Mouse (Mus musculus) left cerebral cortex, adult 8-10 months (tissue): ENCODE measurements around the gene Sfta2. TPM values are rescaled to one million over a fixed set of nuclear protein-coding genes. Genes with fewer than 3 reads are reported as not detected.

Experiments used
- DNase-seq, 2 experiments: peaks; one replicate each; pipeline ENCODE4 v3.0.0; 2022; ENCODE audit warnings: low spot score in 2 of 2
- total RNA-seq, 4 experiments: library from RNA; stranded (reverse); gene quantifications; 2 replicates each; pipeline ENCODE4 v1.2.4; 2022

Sfta2 gene
- total RNA-seq = not detected

DNA sequence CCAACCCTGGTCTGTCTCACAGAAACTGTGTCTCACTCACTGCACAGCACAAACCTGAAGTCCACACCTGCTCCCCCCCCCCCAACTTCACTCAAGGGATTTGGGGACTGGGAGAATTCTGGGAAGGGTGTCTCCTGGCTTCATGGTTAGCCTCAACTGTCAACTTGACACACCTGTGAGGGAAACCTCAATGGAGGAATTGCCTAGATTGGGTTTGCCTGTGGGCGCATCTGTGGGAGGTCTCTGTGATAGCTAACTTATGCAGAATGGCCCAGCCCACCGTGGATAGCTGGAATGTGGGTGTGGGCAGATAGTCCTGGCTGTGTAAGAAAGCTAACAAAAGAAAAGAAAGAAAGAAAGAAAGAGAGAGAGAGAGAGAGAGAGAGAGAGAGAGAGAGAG, at the start of gene Sfta2:
Sfta2 (plus strand) TSS at position 301 of the 400 bp plus-strand sequence.
- no peak for DNase-seq

DNA sequence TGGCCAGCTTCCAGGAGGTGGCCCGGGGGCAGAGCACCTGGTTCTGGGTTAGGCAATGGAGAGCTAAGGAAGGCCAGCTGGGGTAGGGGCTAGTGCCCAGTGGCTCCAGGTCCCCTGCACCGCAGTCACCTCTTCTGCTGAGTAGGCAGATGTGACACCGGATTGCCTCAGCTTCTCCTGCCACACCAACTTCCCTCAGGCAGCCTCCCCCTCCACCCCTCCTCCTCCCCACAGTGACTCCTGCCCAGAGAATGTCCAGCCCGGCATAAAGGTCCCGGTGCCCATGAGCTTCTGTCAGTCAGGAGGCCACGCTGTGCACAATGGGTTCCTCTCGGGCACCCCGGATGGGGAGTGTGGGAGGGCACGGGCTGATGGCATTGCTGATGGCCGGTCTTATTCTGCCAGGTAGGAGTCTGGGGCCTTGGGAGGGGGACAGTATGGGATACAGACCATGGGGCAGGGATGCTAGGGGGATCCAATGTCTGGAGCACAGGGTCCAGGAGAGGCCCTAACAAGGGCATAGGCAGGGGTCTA, 49.4 kb upstream of the Sfta2 start, which contains the start of gene Cdsn:
Cdsn (plus strand) TSS at position 248 of the 534 bp plus-strand sequence.
- DNase-seq = no peak

DNA sequence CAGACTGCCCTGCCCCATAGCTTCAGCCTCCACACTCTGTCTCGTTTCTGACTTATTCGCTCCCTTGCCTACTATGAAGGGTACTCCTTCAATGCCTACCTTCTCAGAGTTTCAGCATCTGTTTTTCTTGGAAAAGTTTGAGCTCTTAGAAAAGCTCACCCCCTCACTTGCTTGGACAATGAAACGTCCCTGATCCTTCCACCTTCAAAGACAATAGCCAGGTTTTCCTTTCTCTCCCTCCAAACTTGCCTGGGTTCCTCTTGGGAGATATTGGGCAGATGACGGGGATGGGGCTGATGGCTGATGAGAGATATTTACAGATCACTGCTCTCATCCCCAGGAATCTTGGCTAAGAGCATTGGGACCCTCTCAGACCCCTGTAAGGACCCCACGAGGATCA, 47.0 kb upstream of the Sfta2 start:
- no peak for DNase-seq

DNA sequence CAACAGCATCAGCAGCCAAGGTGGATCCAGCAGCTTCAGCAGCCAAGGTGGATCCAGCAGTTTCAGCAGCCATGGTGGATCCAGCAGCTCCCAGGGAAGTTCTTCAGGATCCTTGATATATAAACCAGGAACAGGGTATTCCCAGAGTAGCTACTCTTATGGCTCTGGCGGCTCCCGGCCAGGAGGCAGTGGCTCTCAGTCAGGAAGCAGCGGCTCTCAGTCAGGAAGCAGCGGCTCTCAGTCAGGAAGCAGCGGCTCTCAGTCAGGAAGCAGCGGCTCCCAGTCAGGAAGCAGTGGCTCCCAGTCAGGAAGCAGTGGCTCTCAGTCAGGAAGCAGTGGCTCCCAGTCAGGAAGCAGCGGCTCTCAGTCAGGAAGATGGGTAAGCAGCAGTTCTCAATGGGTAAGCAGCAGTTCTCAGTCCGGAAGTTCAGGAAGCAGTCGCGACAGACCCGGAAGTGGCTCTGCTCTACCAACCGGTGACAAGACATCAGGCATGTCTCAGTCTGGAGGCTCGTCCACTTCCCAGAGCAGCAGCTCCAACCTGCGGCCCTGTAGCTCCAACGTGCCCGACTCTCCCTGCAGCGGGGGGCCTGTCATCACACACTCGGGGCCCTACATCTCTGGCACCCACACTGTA, 46.5 kb upstream of the Sfta2 start:
- DNase-seq = no peak

DNA sequence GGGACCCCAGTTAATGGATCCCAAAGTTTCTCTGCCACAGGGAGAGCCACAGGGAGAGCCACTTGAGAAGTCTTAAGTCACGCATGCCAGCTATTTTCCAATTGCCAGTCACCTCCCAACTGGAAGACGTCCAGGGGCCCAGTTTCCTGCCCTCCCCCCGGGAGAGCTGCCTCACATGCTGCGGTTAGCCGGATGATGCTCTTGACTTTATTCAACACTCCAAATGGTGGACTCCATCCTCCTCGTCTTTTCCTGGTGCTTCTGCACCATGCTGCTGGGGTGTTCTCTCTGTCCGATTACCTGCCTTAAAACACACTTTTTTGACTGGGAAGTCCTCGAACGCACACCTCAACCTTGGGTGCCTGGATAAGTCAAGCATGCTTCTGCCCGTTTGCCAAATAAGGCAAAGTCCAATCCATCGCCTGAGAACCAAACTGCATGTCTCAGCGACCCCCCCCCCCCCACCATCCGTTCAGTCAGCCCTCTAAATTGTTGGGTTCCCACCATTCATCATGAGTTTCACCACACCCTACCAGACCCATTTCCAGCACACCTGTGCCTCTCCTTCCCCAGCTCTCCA, 45.1 kb upstream of the Sfta2 start:
- DNase-seq = no peak

DNA sequence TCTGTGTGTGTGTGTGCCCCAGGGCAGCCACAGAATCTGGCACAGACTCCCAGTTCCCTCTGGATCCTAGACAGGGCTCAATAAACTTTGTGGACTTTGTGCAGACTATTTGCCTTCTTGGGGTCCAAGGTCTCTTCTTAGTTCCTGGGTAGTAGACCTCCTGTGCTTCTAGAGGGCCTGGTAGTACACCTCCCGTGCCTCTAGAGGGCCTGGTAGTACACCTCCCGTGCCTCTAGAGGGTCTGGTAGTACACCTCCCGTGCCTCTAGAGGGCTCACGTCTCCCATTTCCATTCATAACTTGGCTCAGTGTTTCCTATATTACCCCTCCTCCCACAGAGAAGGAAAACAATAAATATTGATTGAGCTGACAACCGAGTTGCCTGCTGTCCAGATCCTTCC, 44.5 kb upstream of the Sfta2 start:
- no peak for DNase-seq

DNA sequence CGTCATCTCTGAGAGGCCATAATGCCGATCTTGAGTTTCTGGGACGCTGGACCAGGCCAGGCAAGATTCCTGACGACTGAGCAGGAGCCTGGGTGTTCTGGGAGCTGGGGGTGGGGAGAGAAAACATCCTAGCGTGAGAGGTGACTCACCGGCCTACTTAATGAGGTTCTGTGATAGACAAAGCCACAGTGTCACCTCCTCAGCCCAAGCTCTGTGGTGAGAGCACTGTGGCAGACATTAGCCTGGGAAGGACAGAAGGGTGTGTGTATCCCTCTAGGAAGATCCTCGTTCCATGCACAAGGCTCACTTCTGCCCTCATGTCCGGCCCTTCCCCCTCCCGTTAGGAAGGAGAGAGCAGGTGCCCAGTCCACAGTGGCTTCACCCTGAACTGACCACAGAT, 44.0 kb upstream of the Sfta2 start:
- no peak for DNase-seq

DNA sequence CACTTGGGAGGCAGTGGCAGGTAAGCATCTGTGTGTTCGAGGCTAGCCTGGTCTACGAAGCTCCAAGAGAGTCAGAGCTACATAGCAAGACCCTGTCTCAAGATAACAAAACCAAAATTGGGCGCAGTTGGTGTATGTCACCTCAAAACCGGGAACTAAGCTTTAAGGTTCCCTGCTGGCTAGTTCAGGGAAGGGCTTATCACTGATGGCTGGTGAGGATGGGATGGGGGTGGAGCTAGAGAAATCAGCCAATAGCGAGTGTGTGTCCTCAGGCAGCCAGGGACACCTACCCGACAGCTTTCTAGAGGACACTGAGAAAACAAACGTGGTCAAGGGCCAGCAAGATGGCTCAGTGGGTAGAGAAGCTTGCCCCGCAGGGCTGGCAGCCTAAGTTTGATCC, 43.1 kb upstream of the Sfta2 start:
- DNase-seq = no peak

DNA sequence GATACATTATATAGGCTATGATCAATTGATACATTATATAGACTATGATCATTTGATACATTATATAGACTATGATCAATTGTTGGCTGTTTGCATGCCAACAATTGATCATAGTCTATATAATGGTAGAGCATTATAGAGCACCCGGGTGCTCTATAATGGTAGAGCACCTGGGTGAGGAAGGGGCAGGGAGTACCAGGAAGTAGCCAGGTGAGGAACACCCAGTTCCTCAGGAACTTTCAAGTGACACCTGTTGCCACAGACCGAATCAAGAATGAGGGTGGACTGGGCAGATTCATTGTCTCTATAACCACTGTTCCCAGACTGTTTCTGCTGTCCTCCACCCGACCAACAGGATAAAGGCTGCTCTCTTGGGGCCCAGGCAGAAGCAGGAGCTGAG, 34.2 kb upstream of the Sfta2 start, which contains the start of gene 2300002M23Rik:
2300002M23Rik (plus strand) TSS at position 301 of the 400 bp plus-strand sequence.
- DNase-seq = no peak

DNA sequence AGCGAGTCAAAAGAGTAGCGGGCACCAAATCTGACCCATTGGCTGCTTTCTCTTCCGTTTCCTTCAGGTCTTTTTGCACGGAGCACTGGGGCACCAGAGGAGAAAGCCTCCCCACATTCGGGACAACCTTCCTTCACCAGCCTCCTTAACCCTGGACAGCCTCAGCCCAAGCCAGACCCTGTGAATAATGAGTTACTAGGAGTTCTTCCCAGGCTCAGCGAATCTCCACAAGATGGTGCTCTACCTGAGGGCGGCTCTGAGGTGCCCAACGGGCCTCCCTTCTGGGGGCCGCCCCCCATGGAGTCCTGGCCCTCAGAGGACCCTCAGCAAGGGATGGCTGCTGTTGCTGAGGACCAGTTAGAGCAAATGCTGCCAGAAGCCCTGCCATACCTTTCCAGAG, 33.6 kb upstream of the Sfta2 start:
- DNase-seq = no peak

DNA sequence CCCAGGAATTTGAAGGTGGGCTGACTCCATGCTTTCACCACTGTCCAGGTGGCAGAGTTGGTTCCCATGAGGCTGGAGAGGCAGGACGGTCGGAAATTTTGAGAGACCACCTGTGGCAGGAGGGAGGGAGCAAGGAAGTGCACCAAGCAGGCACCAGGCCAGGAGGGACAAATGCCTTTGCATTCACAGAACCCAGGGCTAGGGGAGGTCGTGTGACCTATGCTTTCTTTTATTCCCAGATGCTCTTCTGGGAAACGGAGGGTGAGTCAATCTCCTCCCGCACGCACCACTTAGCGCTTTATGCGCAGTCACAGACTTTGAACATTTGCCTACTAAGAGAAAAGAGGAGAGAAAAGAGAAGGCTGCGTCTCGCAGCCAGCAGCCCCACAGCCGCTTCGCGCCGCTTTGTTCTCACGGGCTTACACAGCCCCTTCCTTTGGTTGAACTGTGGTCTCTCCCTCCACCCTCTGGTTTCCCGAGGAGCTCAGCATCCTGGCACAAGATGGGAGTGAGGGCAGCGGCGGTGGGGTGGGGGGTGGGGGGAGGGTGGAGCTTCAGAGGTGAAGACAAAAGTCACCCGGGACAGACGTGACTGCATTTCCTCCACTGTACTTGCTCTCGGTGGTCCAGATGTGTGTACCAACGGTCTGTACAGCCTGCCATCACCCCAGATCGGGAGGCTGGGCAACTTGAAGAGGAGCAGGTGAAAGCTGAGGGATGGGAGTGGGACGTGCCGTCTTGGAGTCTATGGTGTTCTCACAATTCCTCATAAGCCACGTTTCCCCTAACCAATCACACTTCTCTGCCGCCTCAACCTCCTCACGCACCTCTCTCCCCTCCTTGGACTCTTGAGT, 32.0 kb upstream of the Sfta2 start:
- DNase-seq = no peak

DNA sequence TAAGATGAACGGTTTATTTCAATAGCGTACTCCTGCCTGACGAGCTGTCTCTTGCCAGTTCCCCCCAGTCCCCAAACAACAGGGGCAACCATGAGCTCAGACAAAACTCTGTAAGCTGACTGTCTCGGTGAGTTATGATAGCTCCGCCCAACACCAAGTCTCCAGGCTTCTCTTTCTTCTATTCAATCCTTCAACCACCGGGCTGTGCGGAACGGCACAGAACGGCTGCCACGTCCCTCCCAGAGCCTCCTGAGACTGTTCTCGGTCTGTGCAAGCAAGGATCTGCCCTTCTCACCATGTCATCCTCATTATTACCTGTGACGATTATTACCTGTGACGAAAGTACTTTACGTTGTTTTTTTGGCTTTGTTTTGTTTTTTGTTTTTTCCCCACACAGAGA, 30.5 kb upstream of the Sfta2 start:
- DNase-seq = no peak

DNA sequence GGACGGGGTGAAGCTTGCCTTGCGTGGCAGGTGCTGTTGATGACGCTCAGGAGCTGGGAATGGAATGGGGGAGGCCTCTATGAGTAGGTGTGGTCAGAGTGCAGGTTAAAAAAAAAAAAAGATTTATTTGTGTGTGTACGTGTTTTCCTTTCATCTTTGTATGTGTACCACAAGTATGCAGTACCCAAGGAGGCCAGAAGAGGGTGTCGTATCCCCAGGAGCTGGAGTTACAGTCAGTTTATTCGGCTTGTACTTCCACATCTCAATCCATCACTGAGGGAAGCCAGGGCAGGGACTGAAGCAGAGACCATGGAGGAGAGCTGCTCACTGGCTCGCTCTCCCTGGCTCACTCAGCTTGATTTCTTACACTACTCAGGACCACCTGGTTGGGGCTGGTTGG, 29.9 kb upstream of the Sfta2 start:
- DNase-seq = no peak

DNA sequence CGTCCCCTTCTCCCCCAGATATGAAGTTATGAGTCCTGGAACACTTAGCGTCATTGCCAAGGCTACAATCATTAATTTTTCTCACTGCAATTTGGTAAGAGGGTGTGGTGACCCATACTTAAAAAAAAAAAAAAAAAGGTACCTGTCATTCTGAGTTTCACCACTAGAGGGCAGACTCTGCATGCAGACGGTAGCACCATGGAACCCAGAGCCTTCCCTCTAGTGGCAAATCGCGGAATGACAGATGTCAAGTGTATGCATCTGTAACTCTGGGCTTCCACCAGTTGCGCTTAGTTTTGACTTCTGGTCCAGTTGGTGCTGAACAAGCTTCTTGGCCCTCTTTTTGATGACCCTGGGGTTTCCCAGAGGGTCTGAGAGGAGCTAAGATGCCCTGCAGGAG, 23.1 kb upstream of the Sfta2 start:
- DNase-seq = peak; percentile 34 to 50

DNA sequence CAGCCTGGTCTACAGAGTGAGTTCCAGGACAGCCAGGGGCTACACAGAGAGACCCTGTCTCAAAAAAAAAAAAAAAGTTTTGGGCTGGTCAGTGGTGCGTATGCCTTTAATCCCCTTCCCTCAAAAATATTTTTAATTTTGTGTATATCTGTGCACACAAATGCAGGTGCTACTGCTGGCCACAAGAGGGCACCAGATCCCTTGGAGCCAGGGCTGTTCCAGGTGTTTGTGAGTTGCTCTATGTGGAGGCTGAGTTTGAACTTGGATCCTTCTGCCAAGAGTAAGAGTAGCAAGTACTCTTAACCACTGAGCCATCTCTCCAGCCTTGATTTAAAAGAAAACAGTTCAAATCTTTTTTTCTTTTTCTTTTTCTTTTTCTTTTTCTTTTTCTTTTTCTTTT, 18.4 kb upstream of the Sfta2 start:
- no peak for DNase-seq

DNA sequence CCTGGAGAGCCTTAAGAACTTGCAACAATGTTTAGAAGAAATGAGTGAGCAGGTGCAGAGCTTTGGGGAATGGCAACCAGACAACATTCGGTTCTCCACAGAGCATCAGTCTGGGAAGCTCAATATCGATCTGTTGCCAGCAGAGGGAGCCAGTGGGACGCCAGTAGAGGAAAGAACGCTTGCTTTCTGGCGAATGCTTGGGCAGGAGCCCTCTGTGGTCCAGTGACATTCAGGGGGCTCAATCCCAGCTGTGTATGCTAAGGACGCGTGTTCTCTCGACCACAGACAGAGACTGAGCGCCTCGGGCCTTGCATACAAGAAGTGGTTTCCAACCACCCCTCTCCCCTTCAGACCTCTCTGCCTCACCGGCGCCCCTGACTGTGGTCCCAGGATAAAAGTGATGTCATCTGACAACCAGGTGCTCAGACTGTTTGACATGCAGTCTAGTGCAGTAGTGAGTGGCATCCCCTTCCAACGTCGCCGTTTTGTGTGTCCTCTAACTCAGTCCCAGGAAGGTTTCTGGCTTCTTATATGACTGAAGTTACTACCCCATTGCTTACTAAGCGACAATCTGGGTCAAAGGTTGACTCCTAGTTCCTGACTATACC, 16.9 kb upstream of the Sfta2 start:
- DNase-seq = peak; percentile 69 to 70

DNA sequence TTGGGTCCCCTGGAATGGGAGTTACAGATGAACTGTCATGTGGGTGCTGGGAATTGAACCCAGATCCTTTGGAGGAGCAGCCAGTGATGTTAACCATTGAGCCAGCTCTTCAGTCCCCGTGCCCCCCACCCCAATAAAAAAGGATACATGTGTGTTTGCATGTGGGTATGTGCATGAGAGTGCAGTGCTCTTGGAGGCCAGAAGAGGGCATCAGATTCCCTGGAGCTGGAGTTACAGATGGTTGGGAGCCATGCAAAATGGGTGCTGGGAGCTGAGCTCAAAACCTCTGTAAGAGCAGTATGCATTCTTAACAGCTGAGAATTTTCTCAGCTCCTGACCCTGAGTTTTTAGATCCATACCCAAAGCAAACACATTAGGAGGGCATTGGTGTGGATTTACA, 14.1 kb upstream of the Sfta2 start:
- DNase-seq = no peak

DNA sequence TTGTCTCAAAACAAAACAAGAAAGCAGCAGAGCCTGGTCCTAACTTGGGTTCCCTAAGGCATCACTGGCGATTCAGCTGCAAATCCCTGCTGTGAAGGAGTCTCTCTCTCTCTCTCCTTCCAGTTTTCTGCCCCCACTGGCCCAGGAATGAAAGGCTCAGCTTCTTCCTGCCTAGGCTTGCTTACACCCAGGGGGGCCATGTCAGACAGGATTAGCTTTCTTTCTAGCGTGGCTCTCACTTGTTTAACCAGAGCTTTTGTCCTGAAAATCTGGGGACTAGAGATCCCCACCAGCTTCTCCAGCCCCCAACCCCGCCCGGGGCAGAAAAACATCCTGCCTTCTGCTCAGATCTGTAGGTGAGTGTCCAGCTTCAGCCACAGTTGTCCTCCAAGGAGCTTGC, 13.0 kb upstream of the Sfta2 start:
- DNase-seq = no peak

DNA sequence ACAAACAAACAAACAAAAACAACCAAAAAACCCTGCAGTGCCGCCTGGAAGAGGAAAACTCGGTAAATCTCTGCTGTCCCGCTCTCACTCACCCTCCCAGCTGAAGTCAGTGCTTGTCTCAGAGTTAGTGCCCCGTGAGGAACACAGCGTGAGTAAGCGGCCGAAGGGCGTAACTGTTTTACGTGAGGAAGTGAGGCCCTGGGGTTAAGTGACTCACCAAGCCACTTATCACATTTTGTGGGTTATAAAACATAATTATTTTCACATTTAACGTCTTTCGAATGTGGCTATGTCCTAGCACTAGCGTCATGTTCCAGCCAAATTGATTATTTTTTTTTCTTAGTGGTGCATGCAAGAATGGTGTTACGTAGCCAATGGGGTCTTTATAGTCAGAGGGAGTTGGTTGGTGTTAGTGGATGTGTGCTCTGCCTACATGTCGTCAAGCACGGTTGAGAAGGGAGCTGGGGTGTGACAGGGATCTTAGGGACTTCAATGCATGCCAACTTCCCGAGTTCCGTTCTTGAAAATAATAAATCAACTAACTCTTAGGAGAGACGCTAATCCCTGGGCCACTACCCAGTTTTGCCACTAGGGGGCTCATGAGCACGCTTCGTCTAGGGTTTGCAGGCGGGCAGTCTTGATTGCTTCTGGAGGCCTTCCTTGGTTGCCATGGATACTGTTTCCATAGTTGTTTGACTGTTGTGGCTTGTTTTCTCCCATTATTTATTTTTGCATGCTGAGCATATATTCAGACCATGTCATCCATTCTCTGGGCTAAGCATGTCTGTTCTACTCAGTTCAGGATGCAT, 10.7 kb upstream of the Sfta2 start:
- DNase-seq = peak; percentile 60 to 73

DNA sequence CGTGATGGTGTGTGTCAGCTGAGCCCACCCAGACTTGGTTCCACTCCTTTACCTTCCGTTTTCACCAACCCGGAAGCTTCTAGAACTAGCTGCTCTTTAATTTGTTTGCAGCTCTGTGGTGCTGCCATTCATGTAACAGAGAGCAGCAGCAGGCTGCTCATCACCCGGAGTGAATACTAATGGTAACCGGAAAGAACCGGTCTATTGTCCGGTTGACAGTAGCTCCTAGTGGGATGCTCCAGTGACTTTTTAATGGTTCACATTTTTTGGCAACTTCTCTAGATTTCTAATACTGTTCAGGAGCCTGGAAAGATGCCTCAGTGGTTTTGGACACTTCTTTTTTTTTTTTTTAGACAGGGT, 10.2 kb upstream of the Sfta2 start:
- no peak for DNase-seq

DNA sequence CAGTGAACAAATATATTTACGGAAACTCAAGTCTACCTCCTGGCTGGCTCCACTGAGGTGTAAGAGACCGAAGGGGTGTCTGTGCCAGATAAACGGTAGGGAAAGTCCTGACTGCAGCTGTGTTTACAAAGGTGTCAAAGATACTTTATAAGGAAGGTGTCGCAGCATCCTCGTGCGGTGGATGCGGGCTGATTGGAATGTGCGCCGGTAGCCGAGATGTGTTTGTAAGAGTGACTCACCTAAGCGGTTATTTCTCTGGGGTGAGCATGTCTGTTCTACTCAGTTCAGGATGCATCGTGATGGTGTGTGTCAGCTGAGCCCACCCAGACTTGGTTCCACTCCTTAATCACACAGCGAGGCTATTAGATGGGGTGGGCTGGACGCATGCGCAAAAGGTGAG, 9.6 kb upstream of the Sfta2 start:
- no peak for DNase-seq
